Mouse (Mus musculus): ENCODE measurements around the gene C1s1.

GRCm38 (mm10) chr6:124491427-124491826 lies 50.7 kb downstream of the C1s1 start:
- TF ChIP-seq CTCF (IDR thresholded peaks at IDR 0.05; ENCODE audit: extremely low read depth, insufficient read depth, low read length) (no peak), POLR2A (IDR thresholded peaks at IDR 0.05; ENCODE audit: extremely low read depth, insufficient read depth, low read length) (no peak)
